Mouse (Mus musculus): Measurements from ENCODE around the gene Tmem135. TPM values are rescaled to one million over a fixed set of nuclear protein-coding genes. Genes with fewer than 3 reads are reported as not detected.

Tmem135 gene
- polyA plus RNA-seq, 1 experiment from 2014 or later, result 25.2 TPM

DNA sequence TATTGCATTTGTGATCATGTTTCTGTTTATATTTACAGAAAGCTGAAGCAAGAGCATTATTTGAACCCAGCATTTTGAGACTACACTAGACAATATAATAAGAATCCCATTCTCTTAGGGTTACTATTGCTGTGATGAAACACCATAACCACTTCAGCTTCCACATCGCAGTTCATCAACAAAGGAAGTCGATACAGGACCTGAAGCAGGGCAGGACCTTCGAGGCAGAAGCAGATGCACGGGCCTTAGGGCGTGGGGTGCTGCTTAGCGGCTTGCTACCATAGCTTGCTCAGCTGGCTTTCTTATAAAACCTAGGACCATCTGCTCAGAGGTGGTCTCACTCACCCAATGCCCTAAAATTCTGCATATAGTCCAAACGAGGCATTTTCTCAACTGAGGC lies 188.3 kb downstream of the Tmem135 start:
- 45% methylated on average over 7 of the region's 7 CpGs for WGBS
- Histone ChIP-seq H3K4me1 (peaks cover 8% of the 10 kb centered on the region), H3K9ac (no peak overlapping the region), H3K4me2 (replicated peaks) (no peak overlapping the region), H3K36me3 (no peaks in the 10 kb centered on the region), H3K4me3 (replicated peaks) (no peak overlapping the region), H3K9me3 (replicated peaks) (no peaks in the 10 kb centered on the region), H3K27me3 (no peaks in the 10 kb centered on the region), H3K27ac (replicated peaks) (no peak overlapping the region)
- no peak for ATAC-seq (ENCODE audit: insufficient number of reproducible peaks, low FRiP score, low TSS enrichment, low read depth)

GRCm38 (mm10) chr7:89210506-89210905 lies 193.5 kb downstream of the Tmem135 start:
- Histone ChIP-seq H3K27me3 (no peaks in the 10 kb centered on the region), H3K36me3 (no peaks in the 10 kb centered on the region), H3K4me3 (replicated peaks) (no peak overlapping the region), H3K27ac (replicated peaks) (no peak overlapping the region), H3K9me3 (replicated peaks) (no peaks in the 10 kb centered on the region), H3K9ac (no peak overlapping the region), H3K4me2 (replicated peaks) (no peak overlapping the region), H3K4me1 (peaks cover 5% of the 10 kb centered on the region)
- ATAC-seq (ENCODE audit: insufficient number of reproducible peaks, low FRiP score, low TSS enrichment, low read depth), result 0 out of 2 replicates have a peak, but pooled peaks have one; percentile 29
- WGBS, result 18% methylated on average over 6 of the region's 6 CpGs

- Histone ChIP-seq H3K36me3 (no peaks in the 10 kb centered on the region), H3K9me3 (replicated peaks) (no peaks in the 10 kb centered on the region), H3K4me3 (replicated peaks) (no peak overlapping the region), H3K9ac (no peak overlapping the region), H3K4me2 (replicated peaks) (no peak overlapping the region), H3K27ac (replicated peaks) (no peak overlapping the region), H3K4me1 (peaks cover 5% of the 10 kb centered on the region), H3K27me3 (no peaks in the 10 kb centered on the region)
- 80% methylated on average over 3 of the region's 3 CpGs for WGBS
- no peak for ATAC-seq (ENCODE audit: insufficient number of reproducible peaks, low FRiP score, low TSS enrichment, low read depth)
These were observed 197.9 kb downstream of the Tmem135 start for GRCm38 (mm10) chr7:89206165-89206564.

GRCm38 (mm10) chr7:89205402-89205801 lies 198.6 kb downstream of the Tmem135 start:
- ATAC-seq (ENCODE audit: insufficient number of reproducible peaks, low FRiP score, low TSS enrichment, low read depth), result no peak
- H3K27me3 ChIP-seq, result no peaks in the 10 kb centered on the region
- H3K36me3 ChIP-seq, result no peaks in the 10 kb centered on the region
- H3K9me3 ChIP-seq (replicated peaks), result no peaks in the 10 kb centered on the region
- 90% methylated on average over 1 of the region's 1 CpGs for WGBS
- H3K4me3 ChIP-seq (replicated peaks), result no peak overlapping the region
- H3K27ac ChIP-seq (replicated peaks), result no peak overlapping the region
- H3K4me1 ChIP-seq, result peaks cover 2% of the 10 kb centered on the region
- no peak overlapping the region for H3K4me2 ChIP-seq (replicated peaks)
- H3K9ac ChIP-seq, result no peak overlapping the region

GRCm38 (mm10) chr7:89203144-89203543 lies 200.9 kb downstream of the Tmem135 start:
- ATAC-seq (ENCODE audit: insufficient number of reproducible peaks, low FRiP score, low TSS enrichment, low read depth), result no peak
- Histone ChIP-seq H3K4me2 (replicated peaks) (no peak overlapping the region), H3K9me3 (replicated peaks) (no peaks in the 10 kb centered on the region), H3K27ac (replicated peaks) (no peak overlapping the region), H3K4me1 (no peaks in the 10 kb centered on the region), H3K4me3 (replicated peaks) (no peak overlapping the region), H3K36me3 (no peaks in the 10 kb centered on the region), H3K27me3 (no peaks in the 10 kb centered on the region), H3K9ac (no peak overlapping the region)
- 37% methylated on average over 5 of the region's 5 CpGs for WGBS

DNA sequence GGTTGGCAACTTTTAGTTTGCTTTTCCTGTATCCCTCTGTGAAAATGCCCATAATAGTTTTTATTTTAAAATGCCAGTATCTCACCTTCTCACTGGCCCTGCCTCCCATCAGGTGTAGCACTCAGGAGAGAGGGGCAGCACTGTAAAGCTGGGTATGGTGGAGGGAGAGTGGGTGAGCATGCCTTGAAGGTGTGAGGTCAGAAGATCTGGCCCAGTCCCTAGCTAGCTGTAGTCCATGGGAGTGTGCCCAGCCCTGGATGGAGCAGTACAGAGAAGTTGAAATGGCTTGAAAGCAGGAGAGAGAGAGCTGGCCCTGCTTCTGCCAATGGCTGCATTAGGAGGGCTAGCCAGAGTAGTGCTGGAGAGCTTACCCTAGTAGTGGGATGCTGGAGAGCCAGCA lies 202.1 kb downstream of the Tmem135 start:
- H3K4me1 ChIP-seq, result no peaks in the 10 kb centered on the region
- no peak overlapping the region for H3K4me2 ChIP-seq (replicated peaks)
- no peak overlapping the region for H3K4me3 ChIP-seq (replicated peaks)
- H3K27me3 ChIP-seq, result no peaks in the 10 kb centered on the region
- no peak for ATAC-seq (ENCODE audit: insufficient number of reproducible peaks, low FRiP score, low TSS enrichment, low read depth)
- no peaks in the 10 kb centered on the region for H3K36me3 ChIP-seq
- H3K9me3 ChIP-seq (replicated peaks), result no peaks in the 10 kb centered on the region
- H3K9ac ChIP-seq, result no peak overlapping the region
- no peak overlapping the region for H3K27ac ChIP-seq (replicated peaks)

- Histone ChIP-seq H3K9ac (no peak overlapping the region), H3K9me3 (replicated peaks) (no peaks in the 10 kb centered on the region), H3K4me1 (no peaks in the 10 kb centered on the region), H3K36me3 (no peaks in the 10 kb centered on the region), H3K4me3 (replicated peaks) (no peak overlapping the region), H3K27me3 (no peaks in the 10 kb centered on the region), H3K27ac (replicated peaks) (no peak overlapping the region), H3K4me2 (replicated peaks) (no peak overlapping the region)
- 81% methylated on average over 4 of the region's 4 CpGs for WGBS
- no peak for ATAC-seq (ENCODE audit: insufficient number of reproducible peaks, low FRiP score, low TSS enrichment, low read depth)
These were observed 205.5 kb downstream of the Tmem135 start for GRCm38 (mm10) chr7:89198499-89198898.

- Histone ChIP-seq H3K27ac (replicated peaks) (no peak overlapping the region), H3K4me1 (0 out of 2 replicates have a peak, but pooled peaks cover 4% of the 10 kb centered on the region), H3K9ac (no peak overlapping the region), H3K4me2 (replicated peaks) (no peak overlapping the region), H3K4me3 (replicated peaks) (no peak overlapping the region), H3K9me3 (replicated peaks) (no peaks in the 10 kb centered on the region), H3K27me3 (no peaks in the 10 kb centered on the region), H3K36me3 (no peaks in the 10 kb centered on the region)
- no peak for ATAC-seq (ENCODE audit: insufficient number of reproducible peaks, low FRiP score, low TSS enrichment, low read depth)
- WGBS, result 46% methylated on average over 5 of the region's 5 CpGs
These were observed 210.6 kb downstream of the Tmem135 start for GRCm38 (mm10) chr7:89193459-89193858.

DNA sequence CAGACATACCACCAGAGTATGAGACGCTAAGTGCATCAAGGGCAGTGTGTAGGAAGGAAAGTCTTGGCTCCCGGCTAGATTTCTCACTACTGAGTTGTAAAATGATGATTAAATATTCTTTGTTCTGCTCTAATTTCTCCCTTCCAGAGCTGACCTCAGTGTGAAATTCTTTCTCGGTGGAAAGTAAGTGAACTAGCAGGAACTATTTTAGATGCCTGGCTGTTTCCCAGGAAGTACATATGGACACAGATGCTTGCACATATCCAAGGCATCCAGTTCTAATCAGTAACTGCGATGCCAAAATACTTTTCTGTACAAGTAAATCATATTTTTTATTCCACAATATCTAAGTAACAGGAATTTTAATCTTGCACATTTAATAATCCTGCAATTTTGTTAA lies 220.1 kb downstream of the Tmem135 start:
- Histone ChIP-seq H3K27me3 (no peaks in the 10 kb centered on the region), H3K36me3 (no peaks in the 10 kb centered on the region), H3K9ac (no peak overlapping the region), H3K4me3 (replicated peaks) (no peak overlapping the region), H3K4me1 (no peaks in the 10 kb centered on the region), H3K9me3 (replicated peaks) (no peaks in the 10 kb centered on the region), H3K4me2 (replicated peaks) (no peak overlapping the region), H3K27ac (replicated peaks) (no peak overlapping the region)
- WGBS, result 52% methylated on average over 4 of the region's 4 CpGs
- no peak for ATAC-seq (ENCODE audit: insufficient number of reproducible peaks, low FRiP score, low TSS enrichment, low read depth)

DNA sequence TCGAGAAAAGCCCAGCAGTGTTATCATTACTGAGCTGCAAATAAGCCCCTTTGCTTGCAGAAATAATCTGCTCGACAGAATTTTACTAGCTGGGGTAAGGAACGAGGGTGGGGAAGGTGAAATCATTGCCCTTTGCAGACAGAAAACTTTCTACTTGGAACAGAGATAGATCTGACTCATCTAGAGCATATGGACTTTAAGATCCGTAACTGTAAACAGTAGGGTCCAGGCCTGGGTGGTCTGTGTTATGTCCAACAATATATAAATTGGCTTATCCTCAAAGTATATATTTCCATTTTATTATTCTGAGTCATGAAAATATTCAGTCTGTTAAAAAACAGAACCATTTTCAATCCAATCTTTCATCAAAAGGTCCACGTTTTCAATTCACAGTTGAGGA lies 221.1 kb downstream of the Tmem135 start:
- Histone ChIP-seq H3K4me3 (replicated peaks) (no peak overlapping the region), H3K9me3 (replicated peaks) (no peaks in the 10 kb centered on the region), H3K27me3 (no peaks in the 10 kb centered on the region), H3K27ac (replicated peaks) (no peak overlapping the region), H3K4me2 (replicated peaks) (no peak overlapping the region), H3K4me1 (peaks cover 6% of the 10 kb centered on the region; the same call in 1 of the 2 replicates), H3K36me3 (no peaks in the 10 kb centered on the region), H3K9ac (no peak overlapping the region)
- WGBS, result 59% methylated on average over 5 of the region's 5 CpGs
- ATAC-seq (ENCODE audit: insufficient number of reproducible peaks, low FRiP score, low TSS enrichment, low read depth), result no peak

GRCm38 (mm10) chr7:89181285-89181684 lies 222.7 kb downstream of the Tmem135 start:
- Histone ChIP-seq H3K27me3 (no peaks in the 10 kb centered on the region), H3K4me1 (peaks cover 9% of the 10 kb centered on the region; the same call in 1 of the 2 replicates), H3K4me3 (replicated peaks) (no peak overlapping the region), H3K27ac (replicated peaks) (no peak overlapping the region), H3K36me3 (no peaks in the 10 kb centered on the region), H3K4me2 (replicated peaks) (no peak overlapping the region), H3K9me3 (replicated peaks) (no peaks in the 10 kb centered on the region), H3K9ac (no peak overlapping the region)
- 30% methylated on average over 1 of the region's 1 CpGs for WGBS
- ATAC-seq (ENCODE audit: insufficient number of reproducible peaks, low FRiP score, low TSS enrichment, low read depth), result no peak

GRCm38 (mm10) chr7:89178601-89179000 lies 225.4 kb downstream of the Tmem135 start:
- WGBS, result 37% methylated on average over 2 of the region's 2 CpGs

More at GRCm38 (mm10) chr7:89178601-89179000, 225.4 kb downstream of the Tmem135 start:
- no peak overlapping the region for H3K9ac ChIP-seq
- H3K27ac ChIP-seq (replicated peaks), result 0 out of 2 replicates have a peak overlapping the region, but pooled peaks have one; percentile 24
- no peak overlapping the region for H3K4me2 ChIP-seq (replicated peaks)
- H3K36me3 ChIP-seq, result no peaks in the 10 kb centered on the region
- no peak for ATAC-seq (ENCODE audit: insufficient number of reproducible peaks, low FRiP score, low TSS enrichment, low read depth)
- H3K27me3 ChIP-seq, result no peaks in the 10 kb centered on the region
- H3K4me3 ChIP-seq (replicated peaks), result no peak overlapping the region
- no peaks in the 10 kb centered on the region for H3K9me3 ChIP-seq (replicated peaks)
- H3K4me1 ChIP-seq, result peaks cover 9% of the 10 kb centered on the region; the same call in 1 of the 2 replicates
